Mouse (Mus musculus) hindlimb bud, embryonic 11.5 days (tissue): ENCODE measurements around the gene Itpkb.

Source experiments
- DNase-seq: peaks from one replicate; pipeline ENCODE4 v3.0.0-alpha.2; 2012; ENCODE audit warnings: low read depth, low spot score; ENCODE audit errors: extremely low spot score

Itpkb gene

GRCm38 (mm10) chr1:180313517-180314440 is 16.5 kb upstream of the Itpkb start:
- DNase-seq, result no peak

DNA sequence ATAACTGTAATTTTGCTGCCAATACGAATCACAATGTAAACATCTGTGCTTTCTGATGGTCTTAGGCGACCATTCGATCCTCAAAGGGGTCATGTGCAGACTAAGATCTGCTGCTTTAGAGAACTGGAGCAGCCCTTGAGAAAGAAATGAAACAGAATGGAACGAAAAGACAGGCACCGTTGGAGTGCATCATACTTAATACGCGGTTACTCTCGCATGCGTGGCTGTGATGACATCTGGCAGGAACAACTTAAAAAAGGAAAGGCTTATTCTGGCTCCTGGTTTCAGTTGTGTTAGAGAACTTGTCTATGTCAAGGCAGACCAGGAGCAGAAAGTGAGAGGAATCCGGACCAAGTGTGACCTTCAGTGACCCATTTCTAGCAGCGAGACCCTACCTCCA is 15.6 kb upstream of the Itpkb start:
- DNase-seq, result no peak

GRCm38 (mm10) chr1:180315127-180315526 is 15.2 kb upstream of the Itpkb start:
- DNase-seq, result no peak

GRCm38 (mm10) chr1:180317450-180317849 is 12.8 kb upstream of the Itpkb start:
- DNase-seq, result no peak

DNA sequence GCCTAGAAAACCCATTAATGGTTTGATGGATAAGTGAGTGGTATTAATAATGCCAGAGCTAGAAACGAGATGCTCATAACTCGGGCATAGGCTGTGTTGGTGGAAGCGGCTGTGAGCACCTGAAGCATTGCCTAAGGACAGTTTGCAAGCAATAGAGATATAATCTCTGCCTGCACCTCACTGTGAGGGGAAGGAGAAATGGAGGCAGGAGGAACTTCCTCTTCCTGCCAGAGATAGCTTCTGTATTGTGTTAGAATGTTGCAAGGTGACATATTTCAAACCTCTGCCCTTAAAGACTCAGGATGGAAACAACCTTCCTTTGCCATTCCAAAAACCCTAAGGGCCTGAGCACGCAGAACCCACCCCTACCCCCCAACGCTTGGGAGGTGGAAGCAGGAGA is 11.9 kb upstream of the Itpkb start:
- no peak for DNase-seq

DNA sequence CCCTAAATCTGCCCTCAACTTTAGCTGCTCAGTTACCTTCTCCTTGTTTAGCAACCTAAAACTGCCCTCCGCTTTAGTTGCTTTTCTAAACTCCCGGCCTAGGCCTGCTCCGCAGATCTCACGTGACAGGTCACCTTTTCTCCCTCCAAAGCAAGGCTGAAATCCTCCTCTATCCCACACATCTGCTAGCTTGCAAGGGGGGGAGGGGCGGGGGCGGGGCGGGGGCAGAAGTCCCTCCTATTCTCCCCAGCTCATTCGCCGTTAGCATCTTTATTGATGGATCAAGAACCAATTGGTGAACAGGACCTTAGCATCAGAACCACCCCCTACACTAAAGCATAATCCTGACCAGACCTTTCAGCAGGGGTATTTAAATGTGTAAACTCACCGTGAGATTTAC is 10.4 kb upstream of the Itpkb start:
- no peak for DNase-seq

DNA sequence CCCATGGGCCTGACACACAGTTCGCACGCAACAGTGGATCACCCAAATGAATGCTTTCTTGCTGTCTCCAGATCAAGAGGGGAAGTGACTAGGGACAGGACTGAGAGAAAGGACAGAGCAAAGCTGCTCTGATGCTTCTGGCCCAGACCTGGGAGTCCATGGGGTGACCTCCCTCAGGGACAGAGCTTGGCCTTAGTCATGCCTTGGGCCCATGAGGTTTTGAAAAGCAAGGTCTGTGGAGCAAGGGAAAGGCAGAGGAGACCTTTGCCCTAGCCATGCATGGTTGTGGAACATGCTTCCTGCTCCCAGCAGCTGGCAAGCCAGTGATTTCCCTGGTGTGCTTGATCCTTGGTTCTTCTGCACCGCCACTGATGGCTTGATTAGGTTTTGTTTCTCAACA is 7.4 kb upstream of the Itpkb start:
- no peak for DNase-seq

DNA sequence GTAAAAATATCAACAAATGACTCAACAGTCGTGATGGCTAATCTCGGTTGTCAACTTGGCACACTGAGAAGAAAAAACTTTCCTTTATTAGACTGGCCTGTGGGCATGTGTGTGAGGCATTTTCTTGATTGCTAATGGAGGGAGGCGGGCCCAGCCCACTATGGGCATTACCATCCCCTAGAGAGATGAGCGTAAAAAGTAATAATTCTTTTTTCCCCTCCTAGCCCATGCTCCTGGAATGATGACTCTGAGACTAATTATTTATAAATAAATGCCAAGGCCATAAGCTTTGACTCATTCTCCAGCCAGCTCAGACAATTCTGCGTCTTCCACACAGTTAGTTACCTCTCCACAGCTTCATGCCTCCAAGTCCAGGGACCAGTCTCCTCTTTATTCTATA is 6.8 kb upstream of the Itpkb start:
- DNase-seq, result no peak

DNA sequence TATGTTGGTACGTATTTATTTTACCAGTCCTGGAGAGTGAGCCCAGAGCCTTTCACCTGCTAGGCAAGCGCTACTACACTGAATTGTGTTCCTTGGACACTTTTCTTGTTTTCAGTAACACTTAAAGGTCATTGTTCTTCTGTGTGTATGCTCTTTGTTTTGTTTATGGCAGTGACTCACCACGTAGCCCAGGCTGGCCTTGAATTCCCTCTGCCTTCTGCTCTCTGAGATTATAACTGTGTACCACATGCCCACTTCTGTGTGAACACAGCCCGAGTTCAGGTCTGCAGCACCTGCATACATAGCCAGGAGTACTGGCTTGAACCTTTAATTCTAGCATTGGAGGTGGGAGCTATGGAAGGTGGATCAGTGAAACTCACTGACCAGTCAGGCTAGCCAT is 6.0 kb upstream of the Itpkb start:
- DNase-seq, result no peak

- DNase-seq, result no peak
Observed at GRCm38 (mm10) chr1:180328794-180329665, 1.3 kb upstream of the Itpkb start.

DNA sequence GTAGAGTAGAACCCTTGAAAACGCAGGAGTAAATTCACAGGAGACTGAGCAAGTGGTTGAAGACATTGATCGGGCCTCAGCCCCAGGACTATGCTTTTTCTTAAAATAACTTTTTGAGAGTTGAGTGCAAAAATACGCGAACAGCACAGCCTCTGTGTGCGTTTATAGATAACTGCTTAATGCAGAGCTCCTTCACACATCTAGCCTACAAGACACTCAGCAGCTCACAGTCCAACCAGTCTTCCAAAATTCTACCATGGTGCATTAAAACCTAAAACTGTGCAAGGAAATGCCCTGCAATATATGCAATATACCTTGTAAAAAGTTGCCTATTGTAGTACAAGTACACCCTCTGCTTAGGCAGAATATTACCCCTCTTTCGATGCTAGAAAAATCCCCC is 579 bp upstream of the Itpkb start:
- DNase-seq, result no peak

DNA sequence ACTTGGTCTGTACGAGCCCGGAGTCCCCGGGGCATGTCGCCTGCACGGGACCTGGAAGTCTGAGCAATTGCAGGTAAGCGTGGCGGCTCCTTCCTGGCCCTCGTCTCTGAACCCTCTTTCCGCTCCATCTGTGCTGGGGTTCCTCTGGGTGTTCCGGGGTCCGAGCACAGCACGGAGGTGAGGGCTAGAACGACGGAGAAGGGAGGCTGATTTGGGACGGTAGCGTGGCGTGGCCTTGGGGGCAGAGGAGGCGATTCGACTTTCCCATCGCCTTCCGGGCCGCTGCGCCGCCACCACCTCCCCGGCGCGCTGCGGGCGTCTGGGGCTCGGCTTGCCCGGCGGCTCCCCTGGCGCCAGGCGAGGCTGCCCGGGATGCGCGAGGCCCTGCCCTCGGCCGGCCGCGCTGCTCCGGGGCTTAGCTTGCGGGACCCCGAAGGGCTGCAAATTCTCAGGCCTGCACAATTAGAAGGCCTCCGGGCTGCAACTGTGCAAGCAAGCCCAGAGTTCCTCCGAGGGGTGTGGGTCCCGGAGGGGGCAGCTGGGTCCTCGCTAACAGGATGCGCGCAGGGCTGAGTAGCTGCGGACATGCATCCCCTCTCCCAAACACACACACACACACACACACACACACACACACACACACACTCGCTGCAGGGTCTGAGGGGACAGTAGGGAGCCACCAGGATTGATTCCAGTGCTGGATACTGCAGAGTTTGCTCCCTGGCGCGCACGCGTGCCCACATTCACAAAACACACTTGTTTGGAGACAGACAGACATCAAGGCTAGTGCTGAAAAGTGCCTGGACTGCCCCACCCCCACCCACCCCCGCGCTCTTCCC is 641 bp downstream of the Itpkb start:
- DNase-seq, result no peak

DNA sequence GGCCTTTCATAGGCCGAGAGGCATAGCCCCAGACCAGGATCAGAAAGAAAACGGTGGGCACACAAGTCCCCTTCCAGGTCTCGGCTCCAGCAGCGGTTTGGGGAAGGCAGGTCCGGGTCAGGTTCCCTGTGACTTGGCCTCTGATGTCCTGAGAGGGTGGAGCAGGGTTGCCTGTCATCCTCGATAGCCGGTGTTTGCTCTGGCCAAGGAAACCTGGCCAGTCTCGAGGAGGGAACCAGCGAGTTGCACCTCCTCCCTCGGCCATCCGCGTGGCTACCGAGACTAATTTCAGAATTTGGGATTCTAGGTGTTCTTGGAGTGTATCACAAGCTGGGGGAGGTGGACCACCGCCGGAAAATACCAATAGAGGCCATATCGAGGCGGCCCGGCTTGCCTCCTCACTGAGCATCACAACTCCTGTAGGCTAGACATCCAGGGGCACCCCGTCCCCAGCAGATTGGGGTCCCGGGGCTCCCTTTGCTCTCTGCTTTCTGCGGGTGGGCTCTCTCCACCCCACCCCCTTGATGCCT is 1.3 kb downstream of the Itpkb start:
- no peak for DNase-seq

DNA sequence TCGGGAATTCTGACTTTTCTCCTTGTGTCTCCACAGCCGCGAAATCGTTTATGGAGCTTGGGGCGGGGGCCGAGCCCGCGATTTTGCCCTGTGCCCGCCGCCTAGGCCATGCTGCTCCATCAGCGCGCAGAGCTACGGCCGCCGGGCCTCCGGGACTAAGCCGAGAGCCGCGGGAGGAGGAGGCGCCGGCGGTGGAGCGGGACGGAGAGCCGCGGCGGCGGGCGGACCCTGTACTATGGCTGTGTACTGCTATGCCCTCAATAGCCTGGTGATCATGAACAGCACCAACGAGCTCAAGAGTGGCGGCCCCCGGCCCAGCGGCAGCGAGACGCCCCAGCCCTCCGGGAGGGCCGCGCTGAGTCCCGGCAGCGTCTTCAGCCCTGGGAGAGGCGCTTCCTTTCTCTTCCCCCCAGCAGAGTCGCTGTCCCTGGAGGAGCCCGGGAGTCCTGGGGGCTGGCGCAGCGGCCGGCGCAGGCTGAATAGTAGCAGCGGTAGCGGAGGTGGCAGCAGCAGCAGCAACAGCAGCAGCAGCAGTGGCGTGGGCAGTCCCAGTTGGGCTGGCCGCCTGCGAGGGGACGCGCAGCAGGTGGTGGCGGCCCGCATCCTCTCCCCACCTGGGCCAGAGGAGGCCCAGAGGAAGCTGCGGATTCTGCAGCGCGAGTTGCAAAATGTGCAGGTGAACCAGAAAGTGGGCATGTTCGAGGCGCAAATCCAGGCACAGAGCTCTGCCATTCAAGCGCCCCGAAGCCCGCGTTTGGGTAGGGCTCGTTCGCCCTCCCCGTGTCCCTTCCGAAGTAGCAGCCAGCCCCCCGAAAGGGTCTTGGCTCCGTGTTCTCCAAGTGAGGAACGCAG is 2.0 kb downstream of the Itpkb start:
- DNase-seq, result no peak

GRCm38 (mm10) chr1:180332928-180333440 is 2.7 kb downstream of the Itpkb start:
- no peak for DNase-seq

- DNase-seq, result no peak
Observed at GRCm38 (mm10) chr1:180333588-180333987, 3.3 kb downstream of the Itpkb start.

DNA sequence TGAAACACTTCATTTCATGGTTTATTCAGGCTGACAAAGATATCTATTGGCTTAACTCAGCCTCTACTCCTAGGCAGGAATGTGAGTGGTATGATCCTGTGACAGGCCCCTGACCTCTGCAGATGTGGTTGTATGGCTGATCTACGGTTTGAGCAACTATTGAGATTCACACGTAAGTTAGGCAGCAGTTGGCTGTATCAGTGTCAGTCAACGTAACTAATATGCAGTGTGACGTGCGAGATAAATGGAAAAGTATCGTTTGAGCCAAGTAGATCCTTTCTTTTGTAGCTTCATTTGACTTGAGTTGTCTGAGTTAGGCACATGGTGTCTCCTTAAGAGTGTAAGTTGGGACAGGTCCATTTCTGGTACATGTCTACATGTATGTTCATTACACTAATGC is 4.3 kb downstream of the Itpkb start:
- DNase-seq, result no peak

- no peak for DNase-seq
Observed at GRCm38 (mm10) chr1:180335513-180336375, 5.5 kb downstream of the Itpkb start.

- no peak for DNase-seq
Observed at GRCm38 (mm10) chr1:180338358-180338757, 8.1 kb downstream of the Itpkb start.
